Mouse (Mus musculus) Patski (cell line): ENCODE data around the gene Blnk. TPM values are rescaled to one million over a fixed set of nuclear protein-coding genes. Genes with fewer than 3 reads are reported as not detected.

Experiments used
- ATAC-seq: fragments of 100-300 bp; one replicate; pipeline ENCODE4 v1.8.0; 2021
- CTCF ChIA-PET: fragments of 350-600 bp; sonication (Branson Sonifier 250); formaldehyde crosslinking; loops from one replicate; lab custom pipeline; 2022; ENCODE audit warnings: inconsistent platforms; lab: Charles Lee
- POLR2A ChIA-PET: fragments of 350-600 bp; sonication (Branson Sonifier 250); formaldehyde crosslinking; loops from one replicate; lab custom pipeline; 2022; ENCODE audit warnings: antibody characterized with exemption, inconsistent platforms; lab: Charles Lee
- DNase-seq: peaks from one replicate; pipeline ENCODE4 v3.0.0-alpha.2; 2011; ENCODE audit warnings: low read depth, low spot score
- H3K27me3 ChIP-seq: fragments of 371-371 bp; one replicate; pipeline ENCODE4 v1.5.1; 2021
- CTCF ChIP-seq: fragments of 100-300 bp; IDR thresholded peaks from one replicate; pipeline ENCODE4 v1.5.1; 2021
- in situ Hi-C: fragments of 300-500 bp; cut with MboI; formaldehyde crosslinking; loops from 3 replicates; pipeline ENCODE4 v1.11.1; 2018; ENCODE audit warnings: low pct_unique_long_range_greater_than_20kb, mixed read lengths
- polyA plus RNA-seq: library from polyadenylated mRNA; unstranded; gene quantifications from one replicate; pipeline ENCODE4 v1.2.3, GENCODE M21; 2021

Blnk gene
- polyA plus RNA-seq, 1 experiment from 2014 or later = 78.4 TPM

DNA sequence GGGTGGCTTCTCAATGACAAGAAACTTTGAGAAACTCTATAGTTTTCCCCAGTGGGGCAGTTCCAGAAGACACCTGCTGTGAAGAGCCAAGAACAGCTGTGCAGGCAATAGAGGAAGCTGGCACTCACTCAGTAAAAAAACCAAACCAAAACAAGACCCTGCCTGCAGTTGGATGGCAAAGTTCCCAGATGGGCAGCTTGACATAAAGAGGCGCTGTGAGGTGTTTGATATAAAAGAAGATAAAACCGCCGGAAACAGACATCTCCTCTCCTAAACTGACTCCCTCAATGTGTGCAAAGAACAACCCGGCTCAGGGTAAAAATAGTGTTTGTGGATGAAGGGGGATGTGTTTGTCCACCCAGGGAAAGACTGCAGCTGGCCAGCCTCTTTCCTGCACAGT is 27.9 kb upstream of the Blnk start:
- no peak for ATAC-seq
- H3K27me3 ChIP-seq = peaks cover 38% of the 10 kb centered on the region
- CTCF ChIA-PET = no interaction called here
- DNase-seq = no peak
- POLR2A ChIA-PET = no interaction called here
- no peak for TF ChIP-seq CTCF
- in situ Hi-C loops = loop anchor here (10.0 kb wide), 1 partner anchor 267 kb away; no protein-coding TSS in a partner anchor

DNA sequence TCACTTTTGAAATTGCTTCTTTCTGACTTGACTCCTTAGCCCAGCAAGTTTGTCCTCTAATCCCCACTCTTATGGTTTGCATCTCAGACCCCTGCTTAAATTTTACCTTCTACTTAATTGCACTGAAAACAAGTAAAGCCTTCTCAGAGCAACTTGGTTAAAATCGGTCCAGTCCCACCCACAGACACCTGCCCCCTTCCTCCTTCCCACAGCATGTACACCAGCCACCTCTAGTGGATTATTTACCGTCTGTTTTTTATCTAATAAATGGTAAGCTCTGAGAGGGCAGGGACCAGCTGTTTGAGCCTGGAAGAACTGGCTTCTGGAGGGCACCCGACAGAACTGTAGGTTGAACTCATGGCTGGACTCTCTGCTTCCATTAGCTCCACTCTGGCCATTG is 26.2 kb upstream of the Blnk start:
- DNase-seq (no peak), ATAC-seq (no peak)
- ChIA-PET CTCF (no interaction called here), POLR2A (no interaction called here)
- no peak for TF ChIP-seq CTCF
- in situ Hi-C loops = loop anchor here (10.0 kb wide), 1 partner anchor 266 kb away; no protein-coding TSS in a partner anchor
- H3K27me3 ChIP-seq = peaks cover 38% of the 10 kb centered on the region

DNA sequence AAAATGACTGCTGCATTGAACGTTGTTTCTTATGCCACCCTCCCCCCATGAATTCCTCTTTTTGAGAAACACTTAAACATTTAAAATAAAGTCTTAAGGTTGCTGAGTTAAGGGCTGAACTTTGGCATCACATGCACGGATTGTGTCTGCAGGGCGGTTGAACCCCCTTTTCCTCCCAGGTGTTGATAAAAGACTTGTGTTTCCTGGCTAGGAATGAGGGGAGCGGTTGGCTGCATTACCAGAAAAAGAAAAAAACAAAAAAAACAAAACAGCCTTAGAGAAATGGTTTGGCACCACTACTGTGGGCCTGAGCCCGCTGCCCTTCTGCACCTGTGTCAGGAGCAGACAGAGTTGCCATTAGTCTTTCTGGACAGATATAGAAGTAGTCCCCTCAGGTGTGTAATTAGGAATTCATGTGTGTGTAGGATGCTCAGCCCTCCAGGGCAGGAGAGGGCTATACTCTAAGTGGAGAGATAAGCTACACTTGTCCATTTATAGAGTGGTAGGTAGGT is 24.9 kb upstream of the Blnk start:
- POLR2A ChIA-PET = interaction anchor here (0.7 kb wide), 1 partner anchor 14 kb away, joined by 3 read pairs; no protein-coding TSS in a partner anchor
- DNase-seq = no peak
- CTCF ChIA-PET = no interaction called here
- no peak for ATAC-seq
- in situ Hi-C loops = no loop called here
- TF ChIP-seq CTCF = no peak
- H3K27me3 ChIP-seq = peaks cover 38% of the 10 kb centered on the region

DNA sequence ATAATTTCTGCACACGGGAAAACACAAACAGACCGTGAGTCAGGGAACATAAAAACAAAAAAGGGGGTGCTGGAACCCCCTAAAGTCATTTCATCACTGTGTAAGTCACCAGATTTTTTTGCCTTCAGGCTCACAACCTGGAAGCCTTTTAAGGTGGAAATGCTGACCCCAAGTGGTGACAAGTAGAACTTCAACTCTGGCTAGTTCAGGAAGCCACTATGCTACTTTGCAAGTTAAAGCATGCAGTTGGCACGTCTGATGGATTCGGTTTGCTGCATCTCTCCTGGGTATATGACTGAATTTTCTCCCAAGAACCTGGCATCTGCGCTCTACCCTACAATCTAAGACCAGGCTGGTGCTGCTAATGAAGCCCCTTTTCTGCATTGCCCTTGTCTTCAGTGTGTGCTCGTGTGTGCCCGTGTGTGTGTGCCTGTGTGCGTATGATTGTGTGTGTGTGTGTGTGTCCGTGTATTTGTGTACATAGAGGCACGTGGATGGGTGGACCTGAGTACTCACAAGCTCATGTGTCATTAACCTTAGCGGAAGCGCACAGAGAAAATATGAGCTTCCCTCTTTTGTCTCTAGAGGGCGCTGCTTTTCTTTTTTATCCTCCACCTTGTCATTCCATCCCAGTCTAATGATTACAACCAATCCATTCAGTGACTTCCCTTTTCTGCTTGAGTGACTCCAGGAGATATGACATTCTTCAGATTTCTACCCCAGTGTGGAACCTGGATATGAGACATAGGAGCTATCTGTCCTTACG is 21.8 kb upstream of the Blnk start:
- in situ Hi-C loops = no loop called here
- POLR2A ChIA-PET = interaction anchor here (1.5 kb wide), 1 partner anchor 53 kb away, joined by 3 read pairs; no protein-coding TSS in a partner anchor
- ATAC-seq = peak; percentile 38
- DNase-seq = no peak
- peaks cover 16% of the 10 kb centered on the region for H3K27me3 ChIP-seq
- CTCF ChIA-PET = interaction anchor here (0.8 to 4.0 kb wide), 19 partner anchors 9 to 261 kb away, joined by 3 to 53 read pairs (median 4); partner anchors contain the start of gene Dntt
- TF ChIP-seq CTCF = peak; percentile 77

DNA sequence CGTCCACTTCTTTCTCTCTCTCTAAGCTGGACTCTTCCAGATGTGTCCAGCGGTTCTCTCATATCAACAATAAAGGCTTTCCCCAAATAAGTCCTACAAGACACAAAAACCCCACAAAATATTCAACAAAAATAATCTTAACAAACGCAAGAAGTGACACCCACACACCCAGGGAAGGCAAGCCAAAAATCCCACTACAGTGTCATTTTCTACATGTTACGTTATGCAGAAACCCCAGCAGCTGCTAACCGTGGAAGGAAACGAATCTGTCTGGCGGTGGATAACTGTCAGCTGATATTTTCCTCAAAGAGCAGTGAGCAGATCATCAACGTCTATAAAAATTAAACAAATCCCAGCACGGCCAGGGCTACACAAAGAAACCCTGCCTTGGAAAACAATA is 19.7 kb upstream of the Blnk start:
- in situ Hi-C loops = no loop called here
- ATAC-seq (no peak), DNase-seq (no peak)
- no peak for TF ChIP-seq CTCF
- ChIA-PET CTCF (interaction anchor here (0.7 to 4.0 kb wide), 4 partner anchors 16 to 51 kb away, joined by 3 to 53 read pairs (median 4); no protein-coding TSS in a partner anchor), POLR2A (interaction anchor here (1.3 kb wide), 1 partner anchor 42 kb away, joined by 6 read pairs; no protein-coding TSS in a partner anchor)
- peaks cover 6% of the 10 kb centered on the region for H3K27me3 ChIP-seq

DNA sequence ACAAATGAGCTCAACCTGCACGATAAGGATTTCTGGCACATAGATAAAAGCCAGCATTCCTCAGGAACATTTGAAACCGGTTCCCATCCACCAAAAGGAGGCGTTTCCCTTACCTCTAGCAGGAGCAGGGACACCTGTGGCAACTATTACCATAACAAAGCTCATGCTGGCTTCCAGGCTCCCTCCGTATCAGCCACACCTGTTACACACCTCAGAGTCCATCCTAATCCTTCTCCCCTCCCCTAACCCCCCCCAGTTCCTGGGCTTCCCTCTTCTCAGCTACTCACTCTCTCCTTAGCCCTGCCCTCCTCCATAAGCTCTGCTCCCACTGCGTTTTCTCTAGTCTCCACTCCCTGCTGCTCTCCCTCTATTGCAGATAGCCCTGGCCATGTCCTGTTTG is 19.3 kb upstream of the Blnk start:
- in situ Hi-C loops = no loop called here
- TF ChIP-seq CTCF = no peak
- no peak for DNase-seq
- POLR2A ChIA-PET = interaction anchor here (1.3 kb wide), 1 partner anchor 41 kb away, joined by 6 read pairs; no protein-coding TSS in a partner anchor
- CTCF ChIA-PET = interaction anchor here (0.7 to 4.0 kb wide), 5 partner anchors 16 to 255 kb away, joined by 3 to 53 read pairs (median 3); no protein-coding TSS in a partner anchor
- peaks cover 2% of the 10 kb centered on the region for H3K27me3 ChIP-seq
- no peak for ATAC-seq

DNA sequence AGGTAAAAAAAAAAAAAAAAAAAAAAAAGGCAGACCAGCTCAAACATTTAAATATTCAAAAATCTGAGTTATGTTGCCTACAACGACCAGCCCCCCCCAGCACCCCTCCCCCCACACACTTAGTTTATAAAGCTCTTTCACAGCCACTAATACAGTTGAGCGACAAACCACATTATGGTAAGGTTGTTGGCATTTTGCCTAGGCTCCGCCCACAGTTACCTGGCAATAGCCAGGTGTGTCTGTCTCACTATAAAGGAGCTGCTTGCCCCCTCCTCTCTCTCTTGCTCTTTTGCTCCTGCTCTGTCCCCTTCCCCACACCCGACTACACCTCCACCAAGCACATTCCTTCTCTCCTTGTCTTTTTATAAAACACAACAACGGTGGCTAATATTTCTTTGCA is 17.3 kb upstream of the Blnk start:
- TF ChIP-seq CTCF = no peak
- ChIA-PET CTCF (interaction anchor here (1.0 to 1.9 kb wide), 4 partner anchors 11 to 48 kb away, joined by 3 to 5 read pairs (median 4); no protein-coding TSS in a partner anchor), POLR2A (no interaction called here)
- ATAC-seq (no peak), DNase-seq (no peak)
- in situ Hi-C loops = no loop called here
- no peaks in the 10 kb centered on the region for H3K27me3 ChIP-seq

DNA sequence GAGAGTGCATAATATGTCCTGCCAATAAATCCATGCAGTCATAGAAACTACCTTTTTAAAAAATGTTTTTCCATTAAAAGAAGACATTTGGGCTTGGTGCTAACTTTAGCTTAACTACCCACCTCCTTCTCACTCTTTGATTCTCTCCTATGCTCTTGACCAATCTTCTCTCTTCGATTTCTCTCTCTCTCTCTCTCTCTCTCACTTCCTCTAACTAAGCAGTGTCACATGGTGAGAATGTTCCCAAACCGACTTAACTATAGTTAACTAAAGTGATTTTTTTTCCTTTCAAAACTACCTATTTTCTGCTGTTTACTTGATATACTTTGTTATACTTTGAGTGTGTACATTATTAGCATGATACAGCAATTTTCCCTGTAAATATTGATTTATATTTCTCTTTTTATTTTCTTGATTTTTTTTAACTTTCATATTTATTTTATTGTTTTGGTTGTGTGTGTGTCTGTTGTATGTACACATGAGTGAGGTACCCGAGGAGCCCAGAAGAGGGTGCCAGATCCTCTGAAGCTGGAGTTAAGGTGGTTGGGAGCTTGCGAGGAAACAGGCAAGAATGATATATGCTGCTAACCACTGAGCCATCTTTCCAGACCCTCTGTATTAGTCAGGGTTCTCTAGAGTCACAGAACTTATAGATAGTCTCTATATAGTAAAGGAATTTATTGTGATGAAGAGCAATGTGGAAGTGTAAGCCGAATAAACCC is 14.5 kb upstream of the Blnk start:
- peak; percentile 24 for TF ChIP-seq CTCF
- POLR2A ChIA-PET = interaction anchor here (0.6 kb wide), 1 partner anchor 410 kb away, joined by 4 read pairs; no protein-coding TSS in a partner anchor
- DNase-seq (no peak), ATAC-seq (no peak)
- no peaks in the 10 kb centered on the region for H3K27me3 ChIP-seq
- in situ Hi-C loops = loop anchor here (5.0 kb wide), 1 partner anchor 47 kb away; no protein-coding TSS in a partner anchor
- CTCF ChIA-PET = no interaction called here

DNA sequence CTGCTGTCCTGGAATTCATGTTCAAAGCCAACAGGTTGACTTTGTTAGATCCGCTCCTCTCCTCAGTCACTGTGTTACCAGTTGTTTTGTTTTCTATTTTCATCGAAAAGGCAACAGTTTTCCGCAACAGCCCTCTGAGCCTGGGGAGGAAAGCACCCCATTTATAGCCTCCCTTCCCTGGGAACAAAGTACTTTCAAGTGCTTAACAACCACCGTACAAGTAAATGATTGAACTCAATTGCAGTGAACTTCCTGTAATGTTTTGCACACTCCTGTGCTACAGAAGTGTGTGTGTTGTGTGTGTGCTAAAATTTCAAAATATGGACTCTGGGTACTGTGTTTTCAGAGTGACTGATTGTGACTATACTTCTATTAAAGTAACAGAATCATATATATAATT is 13.4 kb upstream of the Blnk start:
- DNase-seq = no peak
- H3K27me3 ChIP-seq = no peaks in the 10 kb centered on the region
- in situ Hi-C loops = loop anchor here (5.0 kb wide), 1 partner anchor 45 kb away; no protein-coding TSS in a partner anchor
- no peak for ATAC-seq
- CTCF ChIA-PET = interaction anchor here (1.7 kb wide), 1 partner anchor 10 kb away, joined by 8 read pairs; no protein-coding TSS in a partner anchor
- no peak for TF ChIP-seq CTCF
- POLR2A ChIA-PET = no interaction called here

DNA sequence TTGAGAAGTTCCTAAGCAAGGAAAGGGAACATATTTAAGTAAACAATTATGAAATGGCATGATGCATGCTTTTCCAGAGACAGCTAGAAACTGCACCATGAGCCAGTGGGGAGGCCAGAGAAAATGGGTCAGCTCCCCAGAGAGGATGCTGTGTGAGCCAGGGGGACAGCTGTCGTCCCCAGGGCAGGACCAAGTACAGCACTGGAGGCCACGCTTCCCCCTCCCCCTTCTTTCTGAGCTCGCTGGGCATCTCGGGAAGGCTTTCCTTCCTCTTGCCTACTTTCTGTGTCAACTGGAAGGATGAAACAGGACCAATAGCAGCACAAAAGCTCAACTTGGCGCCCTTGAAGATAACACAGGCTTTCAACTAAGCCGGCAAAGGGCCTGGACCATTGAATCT is 13.0 kb upstream of the Blnk start:
- DNase-seq = no peak
- no peak for ATAC-seq
- in situ Hi-C loops = loop anchor here (5.0 kb wide), 1 partner anchor 45 kb away; no protein-coding TSS in a partner anchor
- TF ChIP-seq CTCF = no peak
- no peaks in the 10 kb centered on the region for H3K27me3 ChIP-seq
- ChIA-PET POLR2A (no interaction called here), CTCF (interaction anchor here (1.7 kb wide), 1 partner anchor 9 kb away, joined by 8 read pairs; no protein-coding TSS in a partner anchor)
